Mouse (Mus musculus) limb, embryonic 14.5 days (tissue): ENCODE data around the gene Szrd1. TPM values are rescaled to one million over a fixed set of nuclear protein-coding genes. Genes with fewer than 3 reads are reported as not detected.
A peak's percentile ranks its signal among the peaks of the same experiment; 100 is the strongest.
"Not testable (repeated sequence)": the region's sequence is repeated elsewhere in the genome, so short reads cannot be mapped to it uniquely, and the experiment has no call there.

ENCODE experiments used
- ATAC-seq: fragments of 200-750 bp; cut with Nextera tagmentation; 2 replicates; pipeline ENCODE4 v1.8.0; 2017; ENCODE audit warnings: low read depth, moderate number of reproducible peaks, moderate TSS enrichment; ENCODE audit not compliant: low FRiP score
- DNase-seq: peaks from one replicate; pipeline ENCODE4 v3.0.0-alpha.2; 2015; ENCODE audit warnings: low spot score
- H3K27ac ChIP-seq: fragments of 300-500 bp; sonication (generic); replicated peaks from 2 replicates; pipeline ENCODE4 v1.5.1; 2014; ENCODE audit warnings: low read depth, mild to moderate bottlenecking, low read length, moderate library complexity, mixed read lengths
- H3K27me3 ChIP-seq: fragments of 300-500 bp; sonication (generic); 2 replicates; pipeline ENCODE4 v1.6.1; 2014; ENCODE audit warnings: low read length, mixed read lengths; ENCODE audit not compliant: control insufficient read depth, insufficient read depth
- H3K36me3 ChIP-seq: fragments of 300-500 bp; sonication (generic); 2 replicates; pipeline ENCODE4 v1.6.1; 2014; ENCODE audit warnings: mild to moderate bottlenecking, low read length, moderate library complexity, mixed read lengths; ENCODE audit not compliant: control insufficient read depth, insufficient read depth
- H3K4me1 ChIP-seq: fragments of 300-500 bp; sonication (generic); 2 replicates; pipeline ENCODE4 v1.6.1; 2014; ENCODE audit warnings: antibody characterized with exemption, low read length, mixed read lengths; ENCODE audit not compliant: control insufficient read depth, insufficient read depth
- H3K4me2 ChIP-seq: fragments of 300-500 bp; sonication (generic); replicated peaks from 2 replicates; pipeline ENCODE4 v1.6.1; 2014; ENCODE audit warnings: low read depth, mild to moderate bottlenecking, low read length, moderate library complexity; ENCODE audit not compliant: severe bottlenecking
- H3K4me3 ChIP-seq: fragments of 300-500 bp; sonication (generic); replicated peaks from 2 replicates; pipeline ENCODE4 v1.5.1; 2014; ENCODE audit warnings: low read length
- H3K9ac ChIP-seq: fragments of 300-500 bp; sonication (generic); 2 replicates; pipeline ENCODE4 v1.6.1; 2014; ENCODE audit warnings: mild to moderate bottlenecking, low read depth, low read length, moderate library complexity; ENCODE audit not compliant: severe bottlenecking
- H3K9me3 ChIP-seq: fragments of 300-500 bp; sonication (generic); 2 replicates; pipeline ENCODE4 v1.6.1; 2016; ENCODE audit warnings: low read length; ENCODE audit not compliant: control insufficient read depth
- POLR2A ChIP-seq: fragments of 200-500 bp; IDR thresholded peaks from 2 replicates; pipeline ENCODE4 v1.8.0; 2012; ENCODE audit warnings: inconsistent platforms, mild to moderate bottlenecking, moderate library complexity, borderline replicate concordance; ENCODE audit not compliant: insufficient read depth, insufficient read length; ENCODE audit errors: extremely low read depth
- WGBS: fragments of 180-500 bp; shearing (Covaris S2); extraction: QIAGEN DNeasy Blood & Tissue Kit; methylation state at CpG from one replicate; pipeline ENCODE4 v1.1.7; 2014; 5-methylcytosine and 5-hydroxymethylcytosine counted together
- polyA plus RNA-seq, 2 experiments: library from polyadenylated mRNA; depleted of rRNA in 1 of 2; stranded (reverse) in 1 of 2; unstranded in 1 of 2; fragments of >200 nt; fragmentation: Nextera tagmentation in 1 of 2; extraction: Ambion mirVana in 1 of 2; gene quantifications; 2 replicates each; pipeline versions ENCODE4 v1.2.1 to v1.2.3; 2012 to 2014

Szrd1 gene
- polyA plus RNA-seq, 2 experiments, result 38.6 to 63.7 TPM

GRCm38 (mm10) chr4:141138425-141139115 is 1.0 kb downstream of the Szrd1 start:
- Histone ChIP-seq H3K9ac (peak overlapping the region; percentile 77), H3K4me1 (peaks cover 25% of the 10 kb centered on the region), H3K27ac (peak overlapping the region; percentile 90), H3K36me3 (peaks cover 8% of the 10 kb centered on the region; the same call in 1 of the 2 replicates), H3K4me3 (peak overlapping the region; percentile 64), H3K4me2 (peak overlapping the region; percentile 70), H3K9me3 (no peaks in the 10 kb centered on the region), H3K27me3 (no peaks in the 10 kb centered on the region)
- peak; percentile 69 for DNase-seq
- TF ChIP-seq POLR2A, result no peak
- no peak for ATAC-seq
- WGBS, result 2% methylated on average over 29 of the region's 29 CpGs

- not testable (repeated sequence) for DNase-seq, H3K9me3 ChIP-seq, H3K36me3 ChIP-seq, H3K9ac ChIP-seq, ATAC-seq, H3K27ac ChIP-seq, H3K27me3 ChIP-seq
- H3K4me1 ChIP-seq, result peaks cover 27% of the 10 kb centered on the region
- 0 out of 2 replicates have a peak overlapping the region, but pooled peaks have one; percentile 64 for H3K4me3 ChIP-seq
- WGBS, result 79% methylated on average over 2 of the region's 3 CpGs
- peak overlapping the region; percentile 70; the same call in 1 of the 2 replicates for H3K4me2 ChIP-seq
Observed at GRCm38 (mm10) chr4:141137740-141138139, 1.8 kb downstream of the Szrd1 start.

GRCm38 (mm10) chr4:141136126-141136525 is 3.4 kb downstream of the Szrd1 start:
- no peak for ATAC-seq
- H3K27me3 ChIP-seq, result no peaks in the 10 kb centered on the region
- H3K4me3 ChIP-seq, result no peak overlapping the region
- WGBS, result 83% methylated on average over 7 of the region's 7 CpGs
- TF ChIP-seq POLR2A, result no peak
- H3K9ac ChIP-seq, result no peak overlapping the region
- H3K27ac ChIP-seq, result no peak overlapping the region
- H3K36me3 ChIP-seq, result peaks cover 8% of the 10 kb centered on the region; the same call in 1 of the 2 replicates
- no peak overlapping the region for H3K4me2 ChIP-seq
- no peak for DNase-seq
- H3K9me3 ChIP-seq, result no peaks in the 10 kb centered on the region
- peaks cover 43% of the 10 kb centered on the region for H3K4me1 ChIP-seq

GRCm38 (mm10) chr4:141134751-141135530 is 4.6 kb downstream of the Szrd1 start:
- Histone ChIP-seq H3K4me1 (peaks cover 49% of the 10 kb centered on the region), H3K9ac (no peak overlapping the region), H3K36me3 (peaks cover 8% of the 10 kb centered on the region; the same call in 1 of the 2 replicates), H3K4me2 (no peak overlapping the region), H3K4me3 (no peak overlapping the region), H3K27ac (peak overlapping the region; percentile 63), H3K9me3 (no peaks in the 10 kb centered on the region), H3K27me3 (no peaks in the 10 kb centered on the region)
- DNase-seq (no peak), ATAC-seq (no peak)
- WGBS, result 82% methylated on average over 20 of the region's 20 CpGs
- TF ChIP-seq POLR2A, result no peak

- no peak overlapping the region for H3K9ac ChIP-seq
- peaks cover 51% of the 10 kb centered on the region for H3K4me1 ChIP-seq
- H3K4me2 ChIP-seq, result no peak overlapping the region
- peaks cover 8% of the 10 kb centered on the region; the same call in 1 of the 2 replicates for H3K36me3 ChIP-seq
- ATAC-seq (no peak), DNase-seq (no peak)
- no peaks in the 10 kb centered on the region for H3K27me3 ChIP-seq
- WGBS, result 53% methylated on average over 8 of the region's 8 CpGs
- H3K9me3 ChIP-seq, result no peaks in the 10 kb centered on the region
- H3K4me3 ChIP-seq, result no peak overlapping the region
- peak overlapping the region; percentile 63; the same call in 1 of the 2 replicates for H3K27ac ChIP-seq
- TF ChIP-seq POLR2A, result no peak
Observed at GRCm38 (mm10) chr4:141134031-141134441, 5.5 kb downstream of the Szrd1 start.
